Mouse (Mus musculus): ENCODE results near the gene Lipo2.
"Not testable (repeated sequence)": the region's sequence is repeated elsewhere in the genome, so short reads cannot be mapped to it uniquely, and the experiment has no call there.

The Lipo2 gene

GRCm38 (mm10) chr19:33751259-33751658 lies at the start of gene Lipo2:
Gene Lipo2, minus strand, starts transcription at chr19:33751359.
- not testable (repeated sequence) for DNase-seq (ENCODE audit: low read depth, low spot score)

- not testable (repeated sequence) for DNase-seq (ENCODE audit: low read depth, low spot score)
Measured at GRCm38 (mm10) chr19:33787359-33787758, 36.2 kb upstream of the Lipo2 start, which contains the start of gene Lipo1. Gene Lipo1, minus strand, starts transcription at chr19:33787459.

- DNase-seq (ENCODE audit: low read depth, low spot score) = no peak
Measured at GRCm38 (mm10) chr19:33786576-33787277, 35.6 kb upstream of the Lipo2 start.

- DNase-seq (ENCODE audit: low read depth, low spot score) = not testable (repeated sequence)
Measured at GRCm38 (mm10) chr19:33761287-33762086, 10.3 kb upstream of the Lipo2 start, which contains the start of gene Lipo3. Gene Lipo3, minus strand, starts transcription at chr19:33761951.

Data from skeletal muscle tissue, adult 2 months (tissue).